Mouse (Mus musculus) neural tube, embryonic 14.5 days (tissue): Measurements from ENCODE around the gene Fbxl4. TPM values are rescaled to one million over a fixed set of nuclear protein-coding genes. Genes with fewer than 3 reads are reported as not detected.
"Not testable (repeated sequence)": the region's sequence is repeated elsewhere in the genome, so short reads cannot be mapped to it uniquely, and the experiment has no call there.

Experiments used
- ATAC-seq: fragments of 200-750 bp; cut with Nextera tagmentation; 2 replicates; pipeline ENCODE4 v1.8.0; 2017; ENCODE audit warnings: low read depth, mild to moderate bottlenecking, moderate TSS enrichment, moderate library complexity
- H3K27ac ChIP-seq: fragments of 300-500 bp; sonication (generic); 2 replicates; pipeline ENCODE4 v1.5.1; 2014; ENCODE audit warnings: low read depth, mild to moderate bottlenecking, control low read depth, low read length, moderate library complexity, mixed read lengths
- H3K27me3 ChIP-seq: fragments of 300-500 bp; sonication (generic); 2 replicates; pipeline ENCODE4 v1.6.1; 2014; ENCODE audit warnings: low read length; ENCODE audit not compliant: control insufficient read depth, insufficient read depth
- H3K36me3 ChIP-seq: fragments of 300-500 bp; sonication (generic); 2 replicates; pipeline ENCODE4 v1.6.1; 2014; ENCODE audit warnings: low read length, mixed read lengths; ENCODE audit not compliant: control insufficient read depth, insufficient read depth
- H3K4me1 ChIP-seq: fragments of 300-500 bp; sonication (generic); 2 replicates; pipeline ENCODE4 v1.6.1; 2014; ENCODE audit warnings: low read length; ENCODE audit not compliant: control insufficient read depth, insufficient read depth
- H3K4me2 ChIP-seq: fragments of 300-500 bp; sonication (generic); 2 replicates; pipeline ENCODE4 v1.6.1; 2014; ENCODE audit warnings: mild to moderate bottlenecking, low read depth, low read length, control low read depth
- H3K4me3 ChIP-seq: fragments of 300-500 bp; sonication (generic); 2 replicates; pipeline ENCODE4 v1.5.1; 2014; ENCODE audit warnings: low read depth, low read length, control low read depth, mixed read lengths
- H3K9ac ChIP-seq: fragments of 300-500 bp; sonication (generic); replicated peaks from 2 replicates; pipeline ENCODE4 v1.6.1; 2014; ENCODE audit warnings: low read depth, mild to moderate bottlenecking, control low read depth, low read length, mixed read lengths
- H3K9me3 ChIP-seq: fragments of 300-500 bp; sonication (generic); 2 replicates; pipeline ENCODE4 v1.6.1; 2016; ENCODE audit warnings: low read length; ENCODE audit not compliant: control insufficient read depth
- WGBS: fragments of 180-500 bp; shearing (Covaris S2); extraction: QIAGEN DNeasy Blood & Tissue Kit; methylation state at CpG from one replicate; pipeline ENCODE4 v1.1.7; 2014; 5-methylcytosine and 5-hydroxymethylcytosine counted together
- polyA plus RNA-seq: library from polyadenylated mRNA; unstranded; fragments of >200 nt; fragmentation: Nextera tagmentation; extraction: Ambion mirVana; gene quantifications from 2 replicates; pipeline ENCODE4 v1.2.1, GENCODE M21; 2014

Fbxl4 gene
- polyA plus RNA-seq: 18.3 and 22.0 TPM in 2 replicates

DNA sequence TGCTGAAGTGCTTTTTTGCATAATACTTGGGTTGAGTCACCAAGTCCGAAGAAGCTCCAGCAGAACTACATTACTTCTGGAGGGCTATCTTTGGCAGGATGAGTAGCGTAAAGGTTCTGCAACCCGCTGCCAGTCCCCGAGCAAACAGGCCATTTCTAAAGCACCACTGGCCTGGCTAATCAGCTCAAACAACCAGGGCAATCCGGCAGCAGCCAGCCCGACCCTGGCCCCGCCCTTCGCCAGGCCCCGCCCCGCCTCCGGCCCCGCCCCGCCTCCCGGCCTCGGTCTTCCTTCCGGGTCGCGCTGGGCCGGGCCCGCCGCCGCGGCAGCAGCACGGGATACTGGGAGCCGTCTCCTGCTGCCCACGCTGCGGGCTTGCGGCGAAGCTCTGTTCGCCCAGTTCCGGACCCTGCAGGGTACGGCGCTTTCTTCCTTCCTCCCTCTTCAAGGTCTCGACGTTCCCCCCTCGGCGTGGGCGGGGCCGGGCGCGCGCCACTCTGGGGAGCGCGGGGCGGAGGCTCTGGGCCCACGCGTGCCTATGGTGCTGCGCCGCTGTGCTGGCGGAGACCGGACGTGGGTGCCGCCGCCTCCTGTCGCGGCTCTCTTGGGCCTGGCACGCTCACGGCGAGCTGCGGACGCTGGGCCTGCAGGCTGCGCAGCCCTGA lies at the start of gene Fbxl4:
Gene Fbxl4, plus strand, starts transcription at position 278 of the 665 bp plus-strand sequence.
- Histone ChIP-seq H3K4me2 (peak within 1 kb of the TSS; percentile 69), H3K27ac (peak within 1 kb of the TSS; percentile 88), H3K27me3 (no peaks in the 10 kb centered on the region), H3K9ac (peak within 1 kb of the TSS; percentile 87), H3K9me3 (no peaks in the 10 kb centered on the region), H3K4me1 (0 out of 2 replicates have a peak, but pooled peaks cover 5% of the 10 kb centered on the region), H3K4me3 (peak within 1 kb of the TSS; percentile 66), H3K36me3 (no peaks in the 10 kb centered on the region)
- WGBS: 0% methylated on average over 59 of the region's 62 CpGs
- ATAC-seq: peak; percentile 98

DNA sequence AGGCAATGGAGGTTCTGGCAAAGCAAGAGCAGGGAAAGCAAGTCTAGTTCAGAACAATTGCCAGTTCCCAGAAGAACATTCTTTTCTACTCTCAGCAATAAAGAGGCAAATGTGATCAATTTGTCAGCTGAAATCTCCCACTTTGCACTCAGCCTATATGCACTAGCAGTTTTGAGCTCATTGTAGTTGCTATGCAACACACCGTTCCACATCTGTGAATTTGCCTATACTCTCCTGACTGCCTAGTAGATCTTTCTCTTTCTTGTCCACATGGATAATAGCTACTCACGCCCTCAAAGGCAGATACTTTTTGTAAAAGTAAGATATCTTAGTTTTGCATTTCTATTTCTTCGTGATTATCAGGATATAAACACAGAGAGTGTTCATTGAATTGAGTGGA lies 42.8 kb upstream of the Fbxl4 start:
- Histone ChIP-seq H3K4me1 (no peaks in the 10 kb centered on the region), H3K4me2 (no peak overlapping the region), H3K27me3 (no peaks in the 10 kb centered on the region), H3K36me3 (no peaks in the 10 kb centered on the region), H3K9me3 (no peaks in the 10 kb centered on the region), H3K4me3 (no peak overlapping the region), H3K27ac (no peak overlapping the region), H3K9ac (no peak overlapping the region)
- no peak for ATAC-seq
- 86% methylated on average over 3 of the region's 3 CpGs for WGBS

DNA sequence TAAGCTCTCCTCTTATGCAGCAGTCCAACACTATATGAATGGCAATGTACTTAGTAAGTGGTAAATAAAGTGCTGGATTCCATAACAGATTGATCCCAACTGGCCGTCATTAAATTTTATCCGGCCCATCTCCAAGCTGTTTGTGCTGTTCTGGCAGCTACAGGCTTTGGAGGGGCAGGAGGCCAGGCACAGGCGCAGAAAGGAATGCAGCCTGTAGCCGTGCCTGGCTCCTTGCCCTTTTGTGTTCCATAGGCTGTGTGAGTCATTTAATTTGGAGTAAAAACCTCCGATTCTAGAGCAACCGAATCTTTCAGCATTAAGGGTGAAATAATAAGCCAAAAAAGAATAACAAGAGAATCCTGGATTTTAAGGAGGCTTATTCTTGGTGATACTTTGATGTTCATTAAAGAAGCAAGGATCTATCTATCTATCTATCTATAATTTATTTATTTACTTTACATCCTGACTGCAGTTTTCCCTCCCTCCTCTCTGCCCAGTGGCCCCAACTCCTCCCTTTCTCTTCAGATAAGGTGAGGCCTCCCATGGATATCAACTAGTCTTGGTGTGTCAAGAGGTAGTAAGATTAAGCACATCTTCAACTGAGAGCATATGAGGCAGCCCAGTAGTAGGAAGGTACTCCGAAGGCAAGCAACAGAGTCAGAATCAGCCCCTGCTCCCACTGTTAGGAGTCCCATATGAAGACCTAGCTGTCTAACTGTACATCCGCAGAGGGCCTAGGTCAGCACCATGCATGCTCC lies 14.3 kb upstream of the Fbxl4 start:
- WGBS: 74% methylated on average over 8 of the region's 8 CpGs
- no peak overlapping the region for H3K9ac ChIP-seq

DNA sequence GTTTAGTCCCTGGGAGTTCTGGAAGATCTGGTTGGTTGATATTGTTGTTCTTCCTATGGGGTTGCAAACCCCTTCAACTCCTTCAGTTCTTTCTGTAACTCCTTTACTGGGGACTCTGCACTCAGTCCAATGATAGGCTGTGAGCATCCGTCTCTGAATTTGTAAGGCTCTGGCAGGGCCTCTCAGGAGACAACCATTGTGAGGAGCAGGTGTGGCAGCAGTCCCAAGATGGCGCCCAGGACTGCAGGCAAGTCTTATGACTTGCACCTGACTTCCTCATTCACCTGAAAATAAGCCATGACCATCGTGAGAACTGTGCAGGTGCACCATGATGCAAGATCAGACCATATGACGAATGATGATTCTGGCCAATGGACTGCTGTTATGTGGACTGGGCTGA lies 8.3 kb upstream of the Fbxl4 start:
- not testable (repeated sequence) for H3K4me3 ChIP-seq, H3K4me1 ChIP-seq, H3K36me3 ChIP-seq, H3K27ac ChIP-seq, H3K27me3 ChIP-seq, ATAC-seq, H3K4me2 ChIP-seq, H3K9ac ChIP-seq, H3K9me3 ChIP-seq
- WGBS: 90% methylated on average over 4 of the region's 4 CpGs

More for the DNA sequence above, 14.3 kb upstream of the Fbxl4 start:
- Histone ChIP-seq H3K4me2 (no peak overlapping the region), H3K4me1 (no peaks in the 10 kb centered on the region), H3K36me3 (no peaks in the 10 kb centered on the region), H3K9me3 (no peaks in the 10 kb centered on the region), H3K27ac (no peak overlapping the region), H3K4me3 (no peak overlapping the region), H3K27me3 (no peaks in the 10 kb centered on the region)
- no peak for ATAC-seq

DNA sequence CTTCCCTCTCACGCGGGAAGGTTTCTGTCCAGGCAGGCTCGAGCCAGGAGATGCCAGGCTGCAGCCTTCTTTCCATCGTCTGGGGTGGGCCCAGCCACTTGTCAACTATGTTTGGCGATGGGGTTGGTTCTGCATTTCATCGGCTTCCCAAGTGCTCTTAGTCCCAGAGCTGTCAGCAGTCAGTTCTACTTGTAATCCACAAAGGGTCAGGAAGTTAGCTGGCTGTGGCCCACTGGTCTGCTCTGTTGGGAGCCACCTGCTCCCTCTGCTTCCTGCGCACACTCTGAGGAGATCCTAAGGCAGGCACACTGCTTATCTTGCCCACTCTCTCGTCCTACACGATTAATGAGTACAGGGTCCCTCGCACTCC lies 573 bp downstream of the Fbxl4 start:
- H3K4me3 ChIP-seq: peak overlapping the region; percentile 66
- no peaks in the 10 kb centered on the region for H3K27me3 ChIP-seq
- H3K9ac ChIP-seq: peak overlapping the region; percentile 87
- 0 out of 2 replicates have a peak, but pooled peaks cover 5% of the 10 kb centered on the region for H3K4me1 ChIP-seq
- no peaks in the 10 kb centered on the region for H3K36me3 ChIP-seq
- H3K9me3 ChIP-seq: no peaks in the 10 kb centered on the region
- H3K27ac ChIP-seq: peak overlapping the region; percentile 88
- peak overlapping the region; percentile 69 for H3K4me2 ChIP-seq
- 7% methylated on average over 10 of the region's 10 CpGs for whole genome bisulfite sequencing
- ATAC-seq: peak; percentile 55

DNA sequence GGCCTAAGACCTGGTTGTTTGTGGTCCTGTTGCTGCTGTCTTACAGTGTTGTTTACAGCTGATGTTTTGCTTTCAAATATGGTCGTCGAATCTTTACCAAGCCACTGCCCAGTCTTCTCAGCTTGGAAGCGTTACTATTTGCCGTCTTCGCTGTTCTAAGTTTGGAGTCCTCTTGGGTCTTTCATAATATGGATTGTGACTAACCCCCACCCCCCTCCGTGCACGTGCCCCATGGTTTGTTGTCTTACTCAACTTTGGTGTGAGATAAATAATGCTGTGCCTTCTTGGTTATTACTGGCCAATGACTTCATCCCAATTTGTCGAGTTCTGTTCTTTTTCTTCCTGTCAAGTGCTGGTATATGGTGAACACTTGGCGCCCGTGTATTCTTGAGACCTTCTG lies 1.1 kb downstream of the Fbxl4 start:
- Histone ChIP-seq H3K27me3 (no peaks in the 10 kb centered on the region), H3K9me3 (no peaks in the 10 kb centered on the region), H3K36me3 (no peaks in the 10 kb centered on the region), H3K27ac (no peak overlapping the region), H3K9ac (peak overlapping the region; percentile 87; the same call in 1 of the 2 replicates), H3K4me3 (no peak overlapping the region), H3K4me2 (peak overlapping the region; percentile 69; the same call in 1 of the 2 replicates), H3K4me1 (0 out of 2 replicates have a peak, but pooled peaks cover 5% of the 10 kb centered on the region)
- 86% methylated on average over 10 of the region's 10 CpGs for WGBS
- no peak for ATAC-seq

DNA sequence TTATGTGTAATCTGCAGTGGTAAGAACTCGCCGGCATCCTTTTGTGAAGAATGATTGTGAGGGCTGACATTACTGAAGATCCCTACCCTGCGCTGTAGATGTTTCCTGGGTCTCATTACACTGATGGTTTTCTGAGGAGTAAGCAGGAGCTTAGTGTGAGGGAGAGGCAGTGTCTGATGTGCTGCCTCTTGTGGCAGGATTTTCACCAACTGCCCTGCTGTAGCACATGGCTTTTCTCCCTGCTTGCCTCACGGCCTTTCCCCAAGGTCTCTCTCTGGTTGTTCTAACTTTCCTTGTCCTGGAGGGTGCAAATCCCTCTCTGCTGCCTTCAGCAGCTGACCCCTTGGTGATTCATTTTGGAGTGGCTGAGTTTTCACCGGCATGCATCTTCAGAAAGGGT lies 10.0 kb downstream of the Fbxl4 start:
- no peak overlapping the region for H3K4me3 ChIP-seq
- no peaks in the 10 kb centered on the region for H3K4me1 ChIP-seq
- no peaks in the 10 kb centered on the region for H3K36me3 ChIP-seq
- no peak overlapping the region for H3K4me2 ChIP-seq
- ATAC-seq: peak; percentile 54; the same call in 1 of the 2 replicates
- no peak overlapping the region for H3K9ac ChIP-seq
- 57% methylated on average over 5 of the region's 5 CpGs for WGBS
- H3K9me3 ChIP-seq: no peaks in the 10 kb centered on the region
- H3K27me3 ChIP-seq: no peaks in the 10 kb centered on the region
- H3K27ac ChIP-seq: no peak overlapping the region

DNA sequence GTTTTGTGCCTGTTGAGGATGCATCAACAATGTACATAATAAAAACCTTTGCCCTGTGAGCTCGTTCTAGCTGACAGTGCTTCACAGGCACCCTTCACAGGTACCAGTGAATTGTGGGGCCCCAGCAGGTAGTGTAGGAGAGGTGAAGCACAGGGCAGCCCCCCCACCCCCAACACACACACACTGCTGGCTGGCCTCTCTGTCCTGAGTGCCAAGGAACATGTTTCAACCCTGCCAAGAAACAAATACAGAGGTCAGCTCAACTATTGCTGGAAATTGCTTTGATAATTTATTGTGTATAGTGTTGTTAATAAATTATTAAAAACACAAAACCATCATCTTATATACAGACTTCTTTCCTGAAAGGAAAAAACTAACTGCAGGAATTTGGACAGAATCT lies 21.2 kb downstream of the Fbxl4 start:
- WGBS: 39% methylated on average over 1 of the region's 1 CpGs
- no peak overlapping the region for H3K4me3 ChIP-seq

DNA sequence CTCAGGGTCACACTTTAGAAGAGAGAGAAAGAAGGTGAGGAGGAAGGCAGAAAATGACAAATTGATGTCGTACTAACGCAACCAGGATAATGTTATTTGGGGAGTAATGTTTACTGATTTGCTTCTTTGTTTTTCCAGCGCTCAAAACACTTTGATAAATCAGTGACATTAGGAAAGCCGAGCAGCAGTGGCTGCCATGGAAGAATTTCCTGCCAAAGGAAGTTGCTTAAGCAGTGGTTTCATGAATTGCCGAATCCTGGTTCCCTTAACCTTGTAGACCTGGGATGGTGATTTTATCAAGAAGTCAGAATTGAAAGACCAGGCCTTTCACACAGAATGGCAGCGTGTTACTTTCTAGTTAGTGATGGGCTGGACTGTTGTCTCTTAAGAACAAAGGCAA lies 23.3 kb downstream of the Fbxl4 start:
- WGBS: 68% methylated on average over 6 of the region's 6 CpGs
- Histone ChIP-seq H3K4me1 (peaks cover 3% of the 10 kb centered on the region; the same call in 1 of the 2 replicates), H3K9ac (no peak overlapping the region), H3K4me3 (no peak overlapping the region), H3K27me3 (no peaks in the 10 kb centered on the region), H3K4me2 (no peak overlapping the region), H3K9me3 (no peaks in the 10 kb centered on the region), H3K27ac (no peak overlapping the region), H3K36me3 (no peaks in the 10 kb centered on the region)
- no peak for ATAC-seq

More for the DNA sequence above, 21.2 kb downstream of the Fbxl4 start:
- Histone ChIP-seq H3K4me2 (no peak overlapping the region), H3K36me3 (no peaks in the 10 kb centered on the region), H3K27me3 (no peaks in the 10 kb centered on the region), H3K9me3 (no peaks in the 10 kb centered on the region), H3K4me1 (peaks cover 3% of the 10 kb centered on the region; the same call in 1 of the 2 replicates), H3K27ac (no peak overlapping the region), H3K9ac (no peak overlapping the region)
- ATAC-seq: no peak
